Mouse (Mus musculus) urinary bladder, postnatal 4 days (tissue): ENCODE results near the gene Car15.

Experiments
- DNase-seq, 2 experiments: peaks; one replicate each; pipeline ENCODE4 v3.0.0; 2021 to 2022; ENCODE audit warnings: low spot score in 2 of 2

The Car15 gene

GRCm38 (mm10) chr16:17838051-17838450 lies at the start of gene Car15:
Gene Car15 (minus strand): TSS chr16:17838364.
- no peak for DNase-seq

- no peak for DNase-seq
Observed at GRCm38 (mm10) chr16:17884116-17884515, 46.0 kb upstream of the Car15 start.

- no peak for DNase-seq
Observed at GRCm38 (mm10) chr16:17882196-17882595, 44.0 kb upstream of the Car15 start.

GRCm38 (mm10) chr16:17879571-17879970 lies 41.4 kb upstream of the Car15 start:
- no peak for DNase-seq

- no peak for DNase-seq
Observed at GRCm38 (mm10) chr16:17876096-17876495, 37.9 kb upstream of the Car15 start.

- no peak for DNase-seq
Observed at GRCm38 (mm10) chr16:17875174-17875573, 37.0 kb upstream of the Car15 start.

- DNase-seq: no peak
Observed at GRCm38 (mm10) chr16:17872995-17873394, 34.8 kb upstream of the Car15 start.

- no peak for DNase-seq
Observed at GRCm38 (mm10) chr16:17871248-17871647, 33.1 kb upstream of the Car15 start.

- DNase-seq: no peak
Observed at GRCm38 (mm10) chr16:17865770-17866169, 27.6 kb upstream of the Car15 start.

GRCm38 (mm10) chr16:17865293-17865692 lies 27.1 kb upstream of the Car15 start:
- no peak for DNase-seq

- DNase-seq: no peak
Observed at GRCm38 (mm10) chr16:17858592-17858991, 20.4 kb upstream of the Car15 start.

- no peak for DNase-seq
Observed at GRCm38 (mm10) chr16:17857157-17857556, 19.0 kb upstream of the Car15 start.

GRCm38 (mm10) chr16:17853263-17853662 lies 15.1 kb upstream of the Car15 start:
- DNase-seq: no peak

GRCm38 (mm10) chr16:17851860-17852259 lies 13.7 kb upstream of the Car15 start:
- DNase-seq: no peak

- DNase-seq: no peak
Observed at GRCm38 (mm10) chr16:17851331-17851730, 13.2 kb upstream of the Car15 start.

GRCm38 (mm10) chr16:17849486-17849885 lies 11.3 kb upstream of the Car15 start:
- no peak for DNase-seq

- no peak for DNase-seq
Observed at GRCm38 (mm10) chr16:17848928-17849327, 10.8 kb upstream of the Car15 start.

- no peak for DNase-seq
Observed at GRCm38 (mm10) chr16:17848431-17848830, 10.3 kb upstream of the Car15 start.

GRCm38 (mm10) chr16:17843701-17844365 lies 5.7 kb upstream of the Car15 start:
- DNase-seq: no peak

GRCm38 (mm10) chr16:17842437-17842836 lies 4.3 kb upstream of the Car15 start:
- no peak for DNase-seq

GRCm38 (mm10) chr16:17839976-17840375 lies 1.8 kb upstream of the Car15 start:
- DNase-seq: no peak

- no peak for DNase-seq
Observed at GRCm38 (mm10) chr16:17835481-17835880, 2.7 kb downstream of the Car15 start.

- DNase-seq: no peak
Observed at GRCm38 (mm10) chr16:17834543-17834942, 3.6 kb downstream of the Car15 start.
